Mouse (Mus musculus) C2C12 (cell line): ENCODE measurements at regions not wholly inside any gene's neighbourhood (a gene's known extent, or its start where the extent isn't known, plus 50 kb on each side); places are given as distances from the start of the nearest gene placed in this dataset.

ENCODE experiments used
- CTCF ChIP-seq: IDR thresholded peaks from one replicate; pipeline ENCODE4 v1.5.1; 2011; ENCODE audit not compliant: control insufficient read depth, insufficient read depth, insufficient read length
- MYOG ChIP-seq: IDR thresholded peaks from one replicate; pipeline ENCODE4 v1.6.1; 2011; ENCODE audit not compliant: control insufficient read depth, insufficient read length; ENCODE audit errors: extremely low read depth

DNA sequence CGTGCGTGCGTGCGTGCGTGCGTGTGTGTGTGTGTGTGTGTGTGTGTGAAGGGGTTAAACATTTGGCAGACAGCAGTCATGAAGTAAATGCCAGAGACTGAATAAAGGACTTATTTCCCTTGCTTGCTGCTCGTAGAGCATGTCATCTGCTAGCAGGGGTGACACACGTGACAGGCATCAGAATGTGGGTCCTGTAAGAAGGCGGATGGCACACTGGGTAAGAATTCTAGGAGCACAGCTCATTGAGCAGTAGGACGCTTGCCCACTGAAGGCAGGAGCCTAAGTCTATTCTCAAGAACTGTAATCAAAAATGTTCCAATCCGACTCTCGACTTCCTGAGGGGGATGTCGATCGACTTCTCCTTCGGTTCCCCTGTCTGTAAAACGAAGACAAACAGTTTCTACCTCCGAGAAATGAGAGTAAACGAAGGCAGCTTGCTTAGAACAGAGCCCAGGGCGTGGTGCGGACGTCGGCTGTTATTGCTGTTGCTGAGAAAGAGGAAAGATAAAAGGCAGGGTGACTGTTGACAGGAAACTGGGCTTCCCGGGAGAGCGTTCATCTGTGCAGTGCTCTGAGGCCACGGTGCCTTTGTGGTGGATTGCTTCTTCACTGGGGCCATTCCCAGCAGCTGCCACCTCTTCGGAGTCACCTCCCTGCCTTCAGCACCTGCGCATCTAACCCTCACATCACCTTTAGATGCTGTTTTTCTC is 64.7 kb downstream of the Gm5426 start:
- TF ChIP-seq MYOG = no peak
- no peak for TF ChIP-seq CTCF
